Mouse (Mus musculus) heart, embryonic 14.5 days (tissue): Measurements from ENCODE around the gene Fastkd5. TPM values are rescaled to one million over a fixed set of nuclear protein-coding genes. Genes with fewer than 3 reads are reported as not detected.
"Not testable (repeated sequence)": the region's sequence is repeated elsewhere in the genome, so short reads cannot be mapped to it uniquely, and the experiment has no call there.

ENCODE experiments used
- ATAC-seq: fragments of 200-750 bp; cut with Nextera tagmentation; 2 replicates; pipeline ENCODE4 v1.8.0; 2017; ENCODE audit warnings: low read depth, moderate TSS enrichment; ENCODE audit not compliant: insufficient number of reproducible peaks, insufficient read depth, low FRiP score
- H3K27ac ChIP-seq, 2 experiments: fragments of 200-500 bp in 1 of 2; fragments of 300-500 bp in 1 of 2; sonication (generic) in 1 of 2; replicated peaks in 1 of 2; 2 replicates each; pipeline ENCODE4 v1.5.1; 2012 to 2014; ENCODE audit warnings: low read depth in 2 of 2, low read length in 2 of 2, control low read depth in 1 of 2, mild to moderate bottlenecking in 1 of 2, mixed read lengths in 1 of 2; ENCODE audit not compliant: control insufficient read depth in 1 of 2, insufficient read depth in 1 of 2
- H3K27me3 ChIP-seq: fragments of 300-500 bp; sonication (generic); 2 replicates; pipeline ENCODE4 v1.6.1; 2014; ENCODE audit warnings: mild to moderate bottlenecking, low read length, control low read depth; ENCODE audit not compliant: control insufficient read depth, insufficient read depth
- H3K36me3 ChIP-seq: fragments of 300-500 bp; sonication (generic); 2 replicates; pipeline ENCODE4 v1.6.1; 2014; ENCODE audit warnings: mild to moderate bottlenecking, control low read depth, low read length, mixed read lengths; ENCODE audit not compliant: control insufficient read depth, insufficient read depth
- H3K4me1 ChIP-seq, 2 experiments: fragments of 200-500 bp in 1 of 2; fragments of 300-500 bp in 1 of 2; sonication (generic) in 1 of 2; 2 replicates each; pipeline ENCODE4 v1.6.1; 2012 to 2014; ENCODE audit warnings: low read length in 2 of 2, control low read depth in 1 of 2, mixed read lengths in 1 of 2; ENCODE audit not compliant: control insufficient read depth in 2 of 2, insufficient read depth in 2 of 2
- H3K4me2 ChIP-seq: fragments of 300-500 bp; sonication (generic); 2 replicates; pipeline ENCODE4 v1.6.1; 2014; ENCODE audit warnings: mild to moderate bottlenecking, low read length
- H3K4me3 ChIP-seq, 2 experiments: fragments of 200-500 bp in 1 of 2; fragments of 300-500 bp in 1 of 2; sonication (generic) in 1 of 2; 2 replicates each; pipeline ENCODE4 v1.5.1; 2012 to 2014; ENCODE audit warnings: low read length in 2 of 2, mild to moderate bottlenecking in 2 of 2, control low read depth in 1 of 2, low read depth in 1 of 2, moderate library complexity in 1 of 2; ENCODE audit not compliant: control insufficient read depth in 1 of 2, insufficient read depth in 1 of 2
- H3K9ac ChIP-seq: fragments of 300-500 bp; sonication (generic); 2 replicates; pipeline ENCODE4 v1.6.1; 2014; ENCODE audit warnings: mild to moderate bottlenecking, low read length
- H3K9me3 ChIP-seq: fragments of 300-500 bp; sonication (generic); 2 replicates; pipeline ENCODE4 v1.6.1; 2016; ENCODE audit warnings: low read length, control low read depth; ENCODE audit not compliant: control insufficient read depth
- WGBS: fragments of 180-500 bp; shearing (Covaris S2); extraction: QIAGEN DNeasy Blood & Tissue Kit; methylation state at CpG from one replicate; pipeline ENCODE4 v1.1.7; 2014; 5-methylcytosine and 5-hydroxymethylcytosine counted together
- polyA plus RNA-seq: library from polyadenylated mRNA; unstranded; fragments of >200 nt; fragmentation: Nextera tagmentation; extraction: Ambion mirVana; gene quantifications from 2 replicates; pipeline ENCODE4 v1.2.1, GENCODE M21; 2014

Fastkd5 gene
- polyA plus RNA-seq, 1 experiment from 2014 or later: 14.9 TPM

GRCm38 (mm10) chr2:130577021-130577420 is 52.8 kb downstream of the Fastkd5 start:
- Histone ChIP-seq H3K27ac (no peak overlapping the region), H3K4me1 (peaks cover 4 to 21% of the 10 kb centered on the region in 2 experiments; a peak in 3 of 4 replicates), H3K4me2 (peak overlapping the region; percentile 74), H3K9ac (peak overlapping the region; percentile 57; the same call in 1 of the 2 replicates), H3K36me3 (no peaks in the 10 kb centered on the region), H3K4me3 (peak overlapping the region; percentile 33 to 40; a peak in 3 of 4 replicates), H3K27me3 (peaks cover 75% of the 10 kb centered on the region), H3K9me3 (peaks cover 5% of the 10 kb centered on the region; the same call in 1 of the 2 replicates)
- no peak for ATAC-seq
- 6% methylated on average over 9 of the region's 9 CpGs for WGBS

- peak overlapping the region; percentile 33 to 40 for H3K4me3 ChIP-seq
- peaks cover 4 to 21% of the 10 kb centered on the region in 2 experiments; a peak in 3 of 4 replicates for H3K4me1 ChIP-seq
- not testable (repeated sequence) for H3K9me3 ChIP-seq, ATAC-seq, H3K27ac ChIP-seq, H3K36me3 ChIP-seq
- H3K9ac ChIP-seq: peak overlapping the region; percentile 57
- H3K4me2 ChIP-seq: peak overlapping the region; percentile 74
- peaks cover 71% of the 10 kb centered on the region for H3K27me3 ChIP-seq
- WGBS: 2% methylated on average over 27 of the region's 32 CpGs
Observed at GRCm38 (mm10) chr2:130576564-130576963, 53.3 kb downstream of the Fastkd5 start.

GRCm38 (mm10) chr2:130575873-130576272 is 54.0 kb downstream of the Fastkd5 start, which contains the start of gene Oxt:
TSS of gene Oxt (plus strand) at chr2:130576173.
- Histone ChIP-seq H3K36me3 (no peaks in the 10 kb centered on the region), H3K9ac (peak within 1 kb of the TSS; percentile 57), H3K27me3 (peaks cover 64% of the 10 kb centered on the region), H3K27ac (no peak within 1 kb of the TSS), H3K4me1 (peaks cover 4 to 18% of the 10 kb centered on the region in 2 experiments; a peak in 3 of 4 replicates), H3K4me2 (peak within 1 kb of the TSS; percentile 74), H3K9me3 (peaks cover 5% of the 10 kb centered on the region; the same call in 1 of the 2 replicates), H3K4me3 (peak within 1 kb of the TSS; percentile 33 to 40)
- ATAC-seq: no peak
- WGBS: 55% methylated on average over 9 of the region's 9 CpGs

GRCm38 (mm10) chr2:130574960-130575359 is 54.9 kb downstream of the Fastkd5 start:
- no peaks in the 10 kb centered on the region for H3K36me3 ChIP-seq
- no peak overlapping the region for H3K4me2 ChIP-seq
- H3K27me3 ChIP-seq: peaks cover 55% of the 10 kb centered on the region
- H3K4me3 ChIP-seq: no peak overlapping the region
- 74% methylated on average over 5 of the region's 5 CpGs for WGBS
- H3K4me1 ChIP-seq: peaks cover 2 to 10% of the 10 kb centered on the region in 2 experiments; a peak in 1 of 4 replicates
- ATAC-seq: no peak
- no peak overlapping the region for H3K9ac ChIP-seq
- peaks cover 5% of the 10 kb centered on the region; the same call in 1 of the 2 replicates for H3K9me3 ChIP-seq
- H3K27ac ChIP-seq: no peak overlapping the region

GRCm38 (mm10) chr2:130569926-130570325 is 59.9 kb downstream of the Fastkd5 start:
- peaks cover 22% of the 10 kb centered on the region for H3K36me3 ChIP-seq
- H3K4me3 ChIP-seq: no peak overlapping the region
- H3K9me3 ChIP-seq: no peaks in the 10 kb centered on the region
- ATAC-seq: no peak
- H3K27me3 ChIP-seq: peaks cover 5% of the 10 kb centered on the region
- H3K4me2 ChIP-seq: no peak overlapping the region
- H3K9ac ChIP-seq: no peak overlapping the region
- no peak overlapping the region for H3K27ac ChIP-seq
- H3K4me1 ChIP-seq: peaks cover 0 to under 1% of the 10 kb centered on the region in 2 experiments; a peak in 2 of 4 replicates

GRCm38 (mm10) chr2:130568921-130569320 is 60.9 kb downstream of the Fastkd5 start:
- no peak overlapping the region for H3K4me3 ChIP-seq
- no peak overlapping the region for H3K27ac ChIP-seq
- WGBS: 76% methylated on average over 4 of the region's 4 CpGs
- H3K27me3 ChIP-seq: peaks cover 3% of the 10 kb centered on the region
- no peak overlapping the region for H3K9ac ChIP-seq
- H3K4me1 ChIP-seq: peaks cover 4 to 7% of the 10 kb centered on the region in 2 experiments
- no peak overlapping the region for H3K4me2 ChIP-seq
- H3K9me3 ChIP-seq: no peaks in the 10 kb centered on the region
- no peak for ATAC-seq
- peaks cover 22% of the 10 kb centered on the region for H3K36me3 ChIP-seq

GRCm38 (mm10) chr2:130564983-130565382 is 64.8 kb downstream of the Fastkd5 start:
- Histone ChIP-seq H3K4me1 (peaks cover 6 to 14% of the 10 kb centered on the region in 2 experiments), H3K9ac (no peak overlapping the region; the same call in 1 of the 2 replicates), H3K4me2 (peak overlapping the region; percentile 90), H3K27ac (no peak overlapping the region), H3K27me3 (no peaks in the 10 kb centered on the region), H3K36me3 (peaks cover 22% of the 10 kb centered on the region), H3K9me3 (no peaks in the 10 kb centered on the region), H3K4me3 (peak overlapping the region in 1 of 2 experiments; percentile 79; a peak in 3 of 4 replicates)
- WGBS: 81% methylated on average over 8 of the region's 8 CpGs
- ATAC-seq: no peak
